Mouse (Mus musculus) urinary bladder, adult 18-20 months (tissue): Measurements from ENCODE around the gene Khdc3.
A peak's percentile ranks its signal among the peaks of the same experiment; 100 is the strongest.
"Not testable (repeated sequence)": the region's sequence is repeated elsewhere in the genome, so short reads cannot be mapped to it uniquely, and the experiment has no call there.

Experiments used
- DNase-seq, 2 experiments: peaks; one replicate each; pipeline ENCODE4 v3.0.0; 2022; ENCODE audit warnings: low spot score in 2 of 2, mixed read lengths in 2 of 2

Gene Khdc3

GRCm38 (mm10) chr9:73101536-73101935, at the start of gene Khdc3:
Gene Khdc3, plus strand, starts transcription at chr9:73101836.
- no peak for DNase-seq

DNA sequence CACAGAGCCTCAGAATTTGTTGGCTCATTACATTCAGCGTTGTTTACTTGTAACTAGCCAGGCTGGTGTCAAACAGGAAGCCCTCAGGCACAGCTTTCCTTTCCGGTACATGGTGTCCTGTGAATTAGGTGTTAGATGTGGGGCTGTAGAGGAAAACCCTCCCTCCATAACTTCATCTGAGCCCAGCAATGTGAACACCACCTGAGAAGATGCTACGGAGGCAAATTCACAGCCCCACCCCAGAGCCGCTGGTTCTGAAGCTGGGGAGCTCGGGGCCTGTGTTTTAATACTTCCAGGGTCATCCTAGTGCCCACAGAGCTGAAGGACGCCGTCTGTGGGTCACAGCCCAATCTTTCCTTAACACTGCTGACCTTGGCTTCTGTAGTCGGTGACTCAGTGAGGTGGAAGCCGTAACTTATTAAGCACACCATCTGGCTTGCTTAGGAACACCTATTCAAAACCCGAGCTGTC, 46.2 kb upstream of the Khdc3 start:
- DNase-seq: no peak

DNA sequence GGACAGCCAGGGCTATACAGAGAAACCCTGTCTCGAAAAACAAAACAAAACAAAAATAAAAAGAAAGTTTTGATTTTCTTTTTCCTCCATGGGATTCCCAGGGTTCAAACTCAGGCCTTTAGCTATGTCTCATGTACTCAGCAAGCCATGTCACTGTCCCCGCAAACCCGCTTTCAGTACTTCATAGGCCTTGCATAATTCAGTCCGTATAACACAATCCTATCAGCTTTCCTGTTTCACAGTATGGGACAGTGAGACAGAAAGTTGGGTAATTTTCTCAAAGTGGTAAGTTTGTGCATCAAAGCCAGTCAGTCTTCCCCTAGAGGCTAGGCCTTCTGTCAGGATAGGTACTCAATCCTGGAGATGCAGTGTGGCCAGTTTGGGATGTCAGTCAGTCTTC, 42.4 kb upstream of the Khdc3 start:
- DNase-seq: no peak

DNA sequence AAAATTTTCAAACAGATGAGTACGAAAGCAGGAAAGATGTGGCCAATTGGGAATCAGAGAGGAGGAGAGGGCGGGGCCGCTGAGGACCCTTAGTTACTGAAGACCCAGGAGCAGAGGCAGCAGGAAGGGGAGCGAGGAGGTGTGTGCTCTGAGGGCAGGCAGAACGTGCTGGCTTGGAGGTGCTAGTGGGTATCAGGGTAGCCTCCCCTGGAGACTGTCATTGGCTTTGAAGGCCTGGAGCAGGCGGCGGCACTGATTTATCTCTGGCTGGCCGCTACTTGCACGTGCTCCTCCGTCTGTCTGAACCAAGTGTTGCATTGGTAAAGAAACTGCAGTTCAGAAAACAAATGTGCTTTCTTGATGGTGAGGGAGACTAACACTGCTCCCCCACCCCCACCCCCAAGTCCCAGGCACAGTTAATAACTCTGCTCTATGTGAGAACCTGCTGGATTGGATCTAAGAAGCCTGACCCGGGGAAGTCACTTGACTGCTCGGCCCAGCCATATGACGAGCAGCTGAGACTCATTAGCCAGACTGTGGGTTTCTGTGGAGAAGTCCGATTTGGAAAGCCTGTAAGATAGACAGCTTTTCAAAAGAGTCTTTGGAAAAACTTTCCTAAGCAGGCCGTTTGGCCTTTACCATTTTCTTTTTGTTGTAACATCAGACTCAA, 37.9 kb upstream of the Khdc3 start:
- DNase-seq: no peak

GRCm38 (mm10) chr9:73067086-73067485, 34.5 kb upstream of the Khdc3 start:
- no peak for DNase-seq

- DNase-seq: peak in 1 of 2 experiments; percentile 32
Observed at GRCm38 (mm10) chr9:73068230-73068679, 33.4 kb upstream of the Khdc3 start.

DNA sequence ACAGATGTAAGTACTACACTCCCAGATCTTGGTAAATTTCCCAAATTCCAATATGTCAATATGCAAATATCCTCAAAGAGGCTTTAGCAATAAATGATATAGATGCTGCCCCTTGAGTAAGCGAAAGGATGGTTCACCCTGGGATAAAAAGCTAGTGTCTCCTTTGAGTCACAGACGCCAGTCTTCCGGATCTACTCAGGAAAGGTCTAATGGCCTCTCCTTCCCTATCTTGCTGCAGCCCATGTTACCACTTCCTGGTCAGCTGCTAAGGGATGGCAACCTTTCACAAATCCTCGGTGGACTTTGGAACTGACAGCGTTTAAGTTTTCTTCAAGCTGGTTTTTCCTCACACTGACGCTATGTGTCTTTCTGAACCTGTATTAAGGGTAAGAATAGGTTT, 32.9 kb upstream of the Khdc3 start:
- DNase-seq: no peak

GRCm38 (mm10) chr9:73070971-73071659, 30.5 kb upstream of the Khdc3 start:
- no peak for DNase-seq

DNA sequence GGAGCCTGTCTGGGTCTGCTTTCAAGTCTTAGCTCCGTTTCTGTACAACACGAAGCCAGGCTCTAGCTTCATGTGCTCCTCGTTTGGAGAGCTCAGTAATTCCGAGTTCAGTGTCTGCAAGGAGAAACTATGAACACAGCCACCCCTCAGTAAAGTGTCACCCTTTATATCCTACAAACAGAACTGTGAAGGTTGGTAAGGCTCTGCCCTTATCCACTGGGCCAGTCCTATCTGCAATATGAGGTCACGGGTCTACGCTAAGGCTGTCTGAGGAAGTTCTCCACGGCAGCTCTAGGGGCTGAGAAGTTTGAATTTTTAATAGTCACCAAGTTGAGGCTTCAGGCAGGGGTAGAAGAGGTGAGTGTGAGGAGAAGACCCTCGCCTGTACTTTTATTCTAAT, 29.2 kb upstream of the Khdc3 start:
- DNase-seq: no peak

GRCm38 (mm10) chr9:73073169-73073568, 28.5 kb upstream of the Khdc3 start:
- DNase-seq: no peak

DNA sequence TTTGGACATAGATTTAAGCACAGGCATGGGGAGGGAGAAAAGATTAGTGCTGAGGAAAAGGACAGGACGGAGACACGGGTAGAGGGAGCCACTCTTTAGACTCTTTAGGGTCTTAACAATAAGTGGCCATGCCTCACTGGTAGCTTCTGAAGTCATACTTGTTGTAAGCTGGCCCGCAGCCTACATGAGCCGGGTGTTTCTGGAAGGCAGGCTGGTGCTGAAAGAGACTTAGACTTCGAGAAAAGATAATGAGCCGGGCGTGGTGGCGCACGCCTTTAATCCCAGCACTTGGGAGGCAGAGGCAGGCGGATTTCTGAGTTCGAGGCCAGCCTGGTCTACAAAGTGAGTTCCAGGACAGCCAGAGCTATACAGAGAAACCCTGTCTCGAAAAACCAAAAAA, 22.3 kb upstream of the Khdc3 start:
- not testable (repeated sequence) for DNase-seq

- DNase-seq: no peak
Observed at GRCm38 (mm10) chr9:73079801-73080325, 21.8 kb upstream of the Khdc3 start.

- DNase-seq: no peak
Observed at GRCm38 (mm10) chr9:73082291-73083000, 19.2 kb upstream of the Khdc3 start.

GRCm38 (mm10) chr9:73083956-73084355, 17.7 kb upstream of the Khdc3 start:
- DNase-seq: no peak

- no peak for DNase-seq
Observed at GRCm38 (mm10) chr9:73085845-73086244, 15.8 kb upstream of the Khdc3 start.

- DNase-seq: no peak
Observed at GRCm38 (mm10) chr9:73087121-73087520, 14.5 kb upstream of the Khdc3 start.

DNA sequence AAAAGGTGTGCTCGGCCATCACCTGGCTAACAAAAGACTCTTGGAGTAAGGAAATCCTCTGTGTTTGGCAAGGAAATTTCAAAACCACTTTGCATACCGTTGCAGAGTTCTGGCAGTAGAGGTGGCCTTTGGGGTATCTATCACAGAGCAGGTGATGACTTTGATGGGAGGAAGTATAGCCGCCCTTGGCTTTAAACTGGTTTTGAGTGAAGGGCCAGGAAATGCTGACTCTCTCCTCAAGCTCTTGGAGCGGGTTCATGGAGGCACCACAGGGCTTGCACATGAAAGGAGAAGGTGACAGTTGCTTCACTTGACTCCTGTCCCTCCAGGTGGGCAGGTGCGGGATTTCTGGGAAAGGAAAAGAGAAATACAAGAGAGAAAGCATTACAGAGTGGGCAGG, 14.1 kb upstream of the Khdc3 start:
- DNase-seq: no peak

- peak in 1 of 2 experiments; percentile 34 for DNase-seq
Observed at GRCm38 (mm10) chr9:73089222-73089920, 12.3 kb upstream of the Khdc3 start.

GRCm38 (mm10) chr9:73090121-73090520, 11.5 kb upstream of the Khdc3 start:
- DNase-seq: no peak

DNA sequence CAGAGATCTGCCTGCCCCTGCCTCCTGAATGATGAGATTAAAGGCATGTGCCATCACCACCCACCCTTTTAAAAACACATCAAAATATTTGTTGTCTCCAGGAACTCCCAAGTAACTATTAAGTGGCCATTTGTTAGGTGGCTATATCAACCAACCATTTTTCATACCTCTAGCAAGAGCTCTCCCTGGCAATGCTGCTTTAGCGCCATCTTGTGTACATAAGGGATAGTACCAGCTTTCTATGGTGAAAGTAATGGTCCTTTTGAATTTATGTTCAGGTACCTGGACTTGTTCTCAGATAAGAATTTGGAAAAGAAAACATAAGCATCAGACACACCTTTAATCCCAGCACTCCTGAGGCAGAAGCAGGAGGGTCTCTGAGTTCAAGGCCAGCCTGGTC, 9.9 kb upstream of the Khdc3 start:
- DNase-seq: no peak

DNA sequence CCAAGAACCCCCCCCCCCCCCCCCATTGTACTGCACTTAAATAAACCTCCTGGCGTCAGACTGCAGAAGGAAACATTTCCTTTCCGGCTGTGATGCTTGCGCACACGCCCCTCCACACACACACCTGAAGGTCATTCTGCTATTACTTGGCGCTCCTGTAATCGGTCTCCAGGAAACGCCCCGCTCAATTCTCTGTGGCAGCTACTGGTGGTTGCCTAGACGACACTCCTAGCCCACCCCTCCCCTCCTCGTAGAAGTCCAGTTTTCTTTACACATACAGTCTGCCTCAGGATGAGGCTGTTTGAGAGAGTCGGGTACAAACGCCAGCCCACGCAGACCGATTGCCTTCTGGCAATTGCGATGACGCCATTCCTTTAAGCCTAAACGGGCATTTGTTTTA, 7.1 kb upstream of the Khdc3 start:
- DNase-seq: no peak

DNA sequence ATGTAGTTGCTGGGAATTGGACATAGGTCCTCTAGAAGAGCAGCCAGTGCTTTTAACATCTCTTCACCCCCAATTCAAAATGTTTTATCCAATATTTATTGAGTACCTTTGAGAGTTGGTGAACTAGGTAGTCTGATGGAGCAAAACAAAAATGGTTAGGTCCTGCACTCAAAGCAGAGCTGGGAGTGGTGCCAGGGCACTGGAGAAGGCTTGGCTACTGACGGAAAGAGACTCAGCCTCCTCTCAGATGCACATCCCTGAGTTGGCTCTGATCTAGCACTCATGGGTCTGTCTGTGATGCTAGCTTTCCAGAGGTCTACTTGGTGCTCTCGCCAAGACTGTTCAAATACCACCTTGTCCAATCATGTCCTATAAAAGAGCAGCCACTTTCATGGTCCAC, 3.7 kb upstream of the Khdc3 start:
- DNase-seq: no peak
